Mouse (Mus musculus): ENCODE data around the gene Plxna1.

Gene Plxna1

DNA sequence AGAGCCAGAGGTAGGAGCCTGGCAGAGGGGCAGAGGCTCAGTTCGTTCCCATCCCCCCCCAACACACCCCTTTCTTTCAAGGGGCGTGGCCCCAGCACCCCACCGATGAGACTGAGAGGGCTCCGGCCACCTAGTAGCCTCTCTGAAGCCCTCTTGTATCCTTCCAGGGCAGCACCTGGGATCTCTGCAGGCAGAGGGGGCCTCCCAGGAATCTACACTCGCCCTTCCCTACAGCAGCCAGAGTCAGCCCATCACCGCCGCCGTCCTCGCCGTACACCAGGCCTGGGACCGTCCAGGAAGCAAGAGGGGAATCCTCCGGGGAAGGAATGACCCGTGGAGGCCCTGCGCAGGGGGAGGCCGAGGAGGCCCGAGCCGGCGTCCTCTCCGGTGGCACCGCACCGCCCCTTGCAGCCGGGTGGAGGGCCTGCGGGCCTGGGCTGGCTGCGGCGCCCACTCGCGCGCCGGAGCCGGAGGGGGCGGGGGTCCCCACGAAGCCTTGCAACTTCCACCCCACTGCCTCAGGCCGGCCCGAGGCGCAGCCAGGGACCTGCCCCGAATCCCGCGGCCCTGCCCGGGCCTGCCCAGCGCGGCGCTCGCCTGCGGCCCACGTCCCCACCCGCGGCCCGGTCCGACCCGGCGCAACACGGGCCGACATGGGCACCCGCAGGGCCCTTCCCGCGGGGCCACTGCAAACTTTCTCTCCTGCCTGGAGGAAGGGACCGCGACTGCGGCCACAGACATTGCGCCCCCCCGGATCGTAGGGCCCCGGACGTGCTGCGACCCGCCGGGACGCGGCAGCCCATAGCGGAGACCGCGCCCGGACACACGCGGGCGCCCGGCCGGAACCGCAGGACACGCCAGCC is 771 bp downstream of the Plxna1 start:
- peak; percentile 50 for DNase-seq (ENCODE audit: low spot score)

DNA sequence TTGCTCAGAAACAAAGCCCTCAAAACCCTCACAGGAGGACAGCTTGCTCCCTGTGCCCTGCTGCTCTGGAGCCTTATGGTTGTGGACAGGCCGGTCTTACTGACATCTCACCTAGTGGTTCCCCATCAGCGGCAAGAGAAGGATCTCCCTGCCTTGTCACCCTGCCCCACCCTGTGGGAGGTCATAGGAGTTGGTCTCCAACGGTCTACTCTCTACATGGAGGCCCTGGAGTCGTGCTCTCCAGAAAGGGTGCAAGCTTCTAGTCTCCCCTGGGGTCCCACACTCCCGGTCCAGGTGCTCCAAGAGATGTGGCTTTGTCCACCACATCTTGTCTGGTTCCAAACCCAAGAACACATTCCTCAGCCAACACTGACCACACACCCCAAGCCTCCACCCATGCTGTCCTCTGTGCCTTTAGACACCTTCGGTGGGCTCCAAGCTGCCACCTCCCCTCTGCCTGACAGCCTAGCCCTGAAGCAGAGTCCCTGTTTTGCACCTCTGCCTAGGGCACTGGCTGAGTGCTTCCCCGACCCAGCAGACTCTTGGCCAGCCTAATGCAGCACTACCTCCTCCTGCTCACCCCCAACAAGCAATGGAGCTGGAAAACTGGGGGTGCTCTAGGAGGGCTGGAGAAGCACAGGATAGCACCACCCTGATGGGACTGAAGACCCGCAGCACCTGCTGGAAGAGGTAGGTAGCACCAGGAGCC is 1.6 kb downstream of the Plxna1 start:
- no peak for DNase-seq (ENCODE audit: low spot score)

DNA sequence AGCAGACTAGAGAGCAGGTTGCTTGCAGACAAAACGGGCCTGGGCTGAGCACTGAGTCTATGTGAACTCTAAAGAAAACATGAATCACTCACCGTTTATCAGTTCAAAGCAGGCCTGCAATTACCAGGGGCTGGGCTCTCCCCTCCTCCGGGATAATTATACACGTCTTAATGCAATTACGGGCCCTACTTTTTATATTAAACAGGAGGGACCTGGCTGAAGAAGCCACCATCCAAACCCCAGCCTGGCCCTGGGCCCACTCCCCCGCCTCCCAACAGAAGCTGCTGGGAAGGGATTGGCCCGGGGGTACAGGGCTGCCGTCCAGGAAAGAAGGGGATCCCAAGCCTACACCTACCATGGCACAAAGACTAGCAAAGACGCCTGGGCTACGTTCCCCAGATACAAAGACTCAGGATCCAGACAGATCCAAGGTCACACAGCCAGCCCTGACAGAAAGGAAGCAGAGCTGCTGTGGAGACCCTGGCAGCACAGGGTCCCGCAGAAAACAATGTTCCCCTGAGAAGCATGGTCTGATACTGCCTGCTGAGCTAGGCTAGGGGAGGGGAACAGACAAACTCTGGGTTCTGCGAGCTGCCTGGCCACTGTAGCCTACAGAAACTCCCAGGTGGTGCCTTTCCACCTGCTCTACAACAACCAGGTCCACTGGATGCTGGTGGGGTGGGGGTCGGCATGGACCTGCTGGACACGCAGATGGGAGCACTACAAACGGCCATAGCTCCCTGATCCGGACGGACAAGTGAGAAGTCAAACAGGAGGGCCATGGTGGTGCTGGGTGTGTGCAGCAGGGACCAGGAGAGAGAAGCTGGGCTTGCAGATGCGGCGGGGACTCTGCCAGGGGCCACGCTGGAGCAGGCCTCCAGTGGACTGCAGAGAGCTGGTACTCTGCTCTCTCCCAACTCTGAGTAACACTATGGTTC is 2.4 kb downstream of the Plxna1 start:
- DNase-seq (ENCODE audit: low spot score): no peak

DNA sequence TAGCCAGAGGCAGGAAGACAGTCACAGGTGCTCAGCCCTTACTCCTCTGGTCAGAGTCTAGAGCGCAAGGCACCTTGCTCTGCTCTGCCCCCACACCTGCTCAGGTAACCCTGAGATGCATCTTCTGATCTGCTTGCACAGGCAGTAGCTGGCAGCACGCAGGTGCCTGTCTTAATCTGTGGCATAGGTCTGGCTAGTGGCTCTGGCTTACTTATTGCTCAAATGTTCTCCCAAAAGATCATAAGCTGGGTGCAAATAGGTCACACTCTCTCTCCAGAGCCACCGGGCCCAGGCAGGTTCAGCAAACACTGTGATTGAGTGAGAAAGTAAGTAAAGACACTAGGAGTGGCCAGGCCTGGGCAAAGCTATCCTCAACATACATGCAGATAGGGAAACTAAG is 3.2 kb downstream of the Plxna1 start:
- DNase-seq (ENCODE audit: low spot score): no peak

DNA sequence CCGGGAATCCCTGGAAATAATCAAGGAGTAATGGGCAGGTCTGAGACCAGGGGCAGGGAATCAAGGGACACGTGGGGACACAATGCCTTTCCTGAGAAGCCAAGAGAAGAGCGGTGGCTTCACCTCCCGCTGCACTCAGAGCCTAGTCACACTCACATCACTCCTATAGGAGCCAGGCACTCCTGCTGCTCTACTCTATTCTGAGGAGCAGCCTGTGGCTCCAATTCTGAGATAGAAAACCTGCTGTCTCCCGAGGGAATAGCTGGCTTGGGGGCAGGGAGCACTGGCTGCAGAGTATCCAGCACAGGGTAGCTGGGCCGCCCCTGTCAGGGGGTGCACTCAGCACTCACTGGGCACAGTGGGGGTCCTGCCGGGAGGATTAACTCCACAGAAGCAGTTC is 6.8 kb downstream of the Plxna1 start:
- no peak for DNase-seq (ENCODE audit: low spot score)

DNA sequence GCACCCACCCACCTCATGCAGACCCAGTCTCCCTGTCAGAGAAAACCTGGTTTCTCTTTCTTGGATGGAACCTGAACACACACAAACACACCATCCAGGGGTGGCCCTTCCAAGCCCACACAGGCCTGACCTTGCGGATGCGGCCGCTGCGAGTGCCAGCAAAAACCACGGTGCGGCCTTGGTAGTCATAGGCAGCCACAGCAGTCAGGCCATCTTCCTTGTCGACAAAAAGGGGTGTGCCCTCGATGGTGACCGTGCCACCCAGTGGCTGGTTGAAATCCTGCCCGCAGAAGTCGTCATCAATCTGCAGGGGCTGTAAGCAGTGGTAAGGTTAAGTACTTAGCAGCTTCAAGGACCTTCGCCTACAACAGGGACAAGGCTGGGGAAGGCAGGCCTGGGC is 7.7 kb downstream of the Plxna1 start:
- no peak for DNase-seq (ENCODE audit: low spot score)

DNA sequence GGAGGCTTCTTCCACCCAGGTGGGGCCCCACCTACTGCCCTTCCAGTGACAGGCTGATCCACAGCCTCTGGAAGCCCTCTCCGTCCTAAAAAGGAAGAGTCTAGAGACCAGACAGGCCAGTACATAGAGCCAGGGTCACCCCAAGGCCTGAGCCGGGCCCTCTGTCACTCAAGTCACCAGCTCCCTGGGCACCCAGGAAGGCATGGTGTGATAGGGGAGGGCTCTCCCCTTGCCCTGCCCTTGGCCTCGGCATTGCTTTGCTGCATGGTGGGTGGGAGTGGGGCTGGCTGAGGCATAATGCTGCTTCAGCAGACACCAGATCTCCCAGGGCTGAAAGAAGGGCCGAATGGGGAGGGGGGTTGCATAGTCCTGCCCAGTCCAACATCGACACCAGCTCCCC is 8.3 kb downstream of the Plxna1 start:
- no peak for DNase-seq (ENCODE audit: low spot score)

DNA sequence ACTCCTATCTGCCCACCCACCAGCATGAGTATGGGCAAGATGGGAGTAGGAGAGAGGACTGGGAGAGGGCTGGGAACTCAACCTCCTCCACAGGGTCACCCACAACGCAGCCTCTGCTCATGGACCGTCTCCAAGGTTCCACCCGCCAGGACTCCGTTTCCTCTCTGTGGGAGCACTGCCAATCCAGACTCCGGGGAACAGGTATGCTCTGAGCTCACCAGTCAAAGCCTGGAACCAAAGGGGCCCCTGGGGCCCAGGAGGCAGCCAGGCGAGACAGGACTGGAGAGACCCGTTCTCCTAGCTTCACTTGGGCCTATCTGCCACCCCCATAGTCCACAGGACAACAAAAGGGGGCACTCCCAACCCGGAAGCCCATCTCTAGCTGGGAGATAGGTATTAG is 9.3 kb downstream of the Plxna1 start:
- DNase-seq (ENCODE audit: low spot score): no peak

DNA sequence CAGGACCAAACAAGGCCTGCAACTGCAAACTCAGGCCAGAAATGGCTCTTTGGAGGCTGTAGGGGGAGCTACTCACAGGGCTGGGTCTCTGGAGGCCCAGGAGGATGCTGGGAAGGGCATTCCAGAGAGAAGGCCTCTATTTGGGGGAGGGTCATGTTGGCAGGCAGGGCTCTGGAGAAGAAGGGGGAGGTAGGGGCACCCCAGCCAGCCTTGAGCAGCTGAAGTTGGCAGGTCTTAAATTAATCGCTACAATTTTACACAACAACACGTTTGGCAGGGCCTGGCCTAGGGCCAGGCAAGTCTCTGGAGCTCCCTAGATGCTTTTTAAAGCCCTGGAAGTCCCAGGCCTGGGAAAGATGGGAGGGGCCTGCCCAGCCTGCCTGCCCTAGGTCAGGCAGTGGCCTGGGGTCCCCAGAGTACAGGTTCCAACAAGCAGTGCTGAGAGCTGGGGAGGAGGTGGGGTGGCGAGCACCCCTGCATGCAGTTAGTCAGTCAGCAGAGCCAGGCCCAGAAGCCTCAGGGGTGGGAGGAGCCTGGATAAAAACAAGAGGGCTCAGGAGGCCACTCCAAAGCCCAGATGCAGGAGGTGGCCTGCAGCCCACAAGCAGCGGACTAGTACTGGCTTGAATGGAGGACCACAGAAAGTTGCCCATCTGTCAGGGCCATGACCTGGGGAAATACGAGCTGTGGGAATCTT is 10.8 kb downstream of the Plxna1 start:
- peak; percentile 53 for DNase-seq (ENCODE audit: low spot score)

DNA sequence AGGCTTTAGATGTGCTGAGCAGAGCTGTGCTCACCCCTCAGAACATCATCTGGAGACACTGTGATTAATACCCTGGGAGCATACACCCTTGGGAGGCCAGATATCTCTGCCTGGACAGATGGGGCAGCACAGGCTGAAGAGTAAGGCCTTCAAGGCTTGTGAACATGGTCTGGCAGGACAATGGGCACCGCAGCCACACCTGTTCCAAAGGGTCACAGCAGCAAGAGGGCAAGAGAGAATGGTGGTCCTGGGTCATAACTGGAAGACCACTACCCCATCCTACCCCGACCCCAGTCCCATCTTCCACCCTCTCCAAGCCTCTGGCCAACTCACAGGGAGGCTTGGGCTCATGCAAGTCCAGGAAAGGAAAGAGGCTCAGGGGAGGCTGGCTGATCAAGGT is 11.9 kb downstream of the Plxna1 start:
- DNase-seq (ENCODE audit: low spot score): no peak

DNA sequence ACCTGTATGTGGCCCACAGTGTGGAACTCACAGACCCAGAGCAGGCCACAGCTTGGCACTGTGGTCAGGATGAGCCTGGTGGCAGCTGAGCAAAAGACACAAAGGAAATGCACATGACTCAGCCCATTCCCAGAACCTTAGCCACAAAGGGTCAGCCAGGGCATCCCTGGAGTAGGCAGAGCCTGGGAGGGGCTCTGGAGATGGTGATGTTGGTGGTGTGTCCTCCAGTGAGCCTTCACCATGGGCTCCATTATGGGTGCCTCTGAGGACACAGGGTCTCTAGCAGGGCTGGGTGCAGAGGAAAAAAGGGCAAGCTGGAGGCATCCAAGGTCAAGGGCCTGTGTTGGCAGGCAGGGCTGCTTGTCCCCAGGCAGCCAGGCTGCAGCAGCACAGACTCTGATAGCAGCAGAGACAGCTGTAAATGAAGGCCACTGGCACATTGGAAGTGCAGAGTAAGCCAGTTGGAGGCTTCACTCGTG is 12.3 kb downstream of the Plxna1 start:
- DNase-seq (ENCODE audit: low spot score): no peak

DNA sequence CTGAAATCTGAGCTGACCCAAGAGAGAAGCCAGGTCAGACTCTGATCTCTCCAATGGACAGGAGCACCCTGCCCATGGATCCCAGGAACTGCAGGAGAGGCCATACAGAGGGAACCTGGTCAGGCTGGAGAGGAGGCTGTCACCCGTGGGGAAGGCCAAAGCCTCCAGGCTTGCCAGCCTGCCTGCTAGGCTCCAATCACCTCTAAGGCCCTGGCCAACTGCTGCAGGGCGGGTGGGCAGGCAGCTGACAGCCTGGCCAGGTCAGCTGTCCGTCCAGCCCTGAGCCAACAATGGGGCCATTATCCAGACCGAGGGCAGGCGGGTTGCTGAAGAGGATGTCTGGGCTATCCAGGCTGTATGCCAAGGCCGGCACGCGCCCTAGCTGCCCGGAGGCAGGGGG is 14.1 kb downstream of the Plxna1 start:
- no peak for DNase-seq (ENCODE audit: low spot score)

DNA sequence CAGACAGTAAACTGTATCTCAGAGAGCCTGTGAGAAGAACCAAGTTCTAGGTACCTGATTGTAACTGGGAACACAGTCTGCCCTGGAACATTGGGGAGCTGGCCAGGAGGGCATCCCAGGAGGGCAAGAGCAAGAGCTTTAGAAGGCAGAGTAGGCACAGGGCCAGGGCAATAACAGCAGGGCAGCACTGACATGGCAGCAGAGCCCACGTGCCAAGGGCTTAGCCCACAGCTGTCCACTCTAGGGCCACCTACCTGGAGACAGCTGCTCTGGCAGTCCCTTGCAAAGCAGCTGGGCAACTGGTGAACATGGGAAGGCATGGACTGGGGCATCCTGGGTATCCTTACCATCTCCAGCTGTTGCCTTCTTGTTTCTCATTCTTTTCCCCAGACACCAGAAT is 14.6 kb downstream of the Plxna1 start:
- no peak for DNase-seq (ENCODE audit: low spot score)

DNA sequence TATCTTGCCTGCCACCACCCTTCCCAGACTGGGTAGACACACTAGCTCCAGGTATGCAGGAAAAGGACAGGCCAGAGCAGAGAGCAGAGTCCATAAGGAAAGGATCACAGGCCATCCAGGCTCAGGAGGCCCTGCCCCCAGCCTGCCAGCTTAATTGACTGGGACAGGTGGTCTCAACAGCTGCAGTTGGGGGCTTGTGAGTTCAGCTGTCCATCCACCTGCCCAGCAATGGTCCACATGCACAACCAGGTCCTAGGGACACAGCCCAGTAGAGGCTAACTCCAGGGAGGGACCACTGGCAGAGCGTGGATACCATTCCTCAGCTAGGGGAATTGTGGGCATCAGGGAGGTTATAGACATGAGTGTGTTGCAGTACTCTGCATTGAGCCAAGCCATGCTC is 16.6 kb downstream of the Plxna1 start:
- DNase-seq (ENCODE audit: low spot score): no peak

DNA sequence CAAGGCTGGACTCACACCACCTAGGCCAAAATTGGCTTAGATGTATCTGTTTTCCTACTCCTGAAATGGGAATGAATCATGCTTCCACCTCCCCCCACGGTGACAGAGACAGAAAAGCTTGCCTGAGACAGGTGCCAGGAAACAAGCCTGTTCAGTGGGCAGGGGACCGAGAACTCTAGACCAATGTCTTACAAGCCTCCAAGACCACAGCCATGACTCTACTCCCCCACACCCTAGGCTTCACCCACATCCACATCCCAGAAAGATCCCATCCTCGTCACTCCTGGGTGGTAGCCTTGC is 17.0 kb downstream of the Plxna1 start:
- DNase-seq (ENCODE audit: low spot score): no peak

DNA sequence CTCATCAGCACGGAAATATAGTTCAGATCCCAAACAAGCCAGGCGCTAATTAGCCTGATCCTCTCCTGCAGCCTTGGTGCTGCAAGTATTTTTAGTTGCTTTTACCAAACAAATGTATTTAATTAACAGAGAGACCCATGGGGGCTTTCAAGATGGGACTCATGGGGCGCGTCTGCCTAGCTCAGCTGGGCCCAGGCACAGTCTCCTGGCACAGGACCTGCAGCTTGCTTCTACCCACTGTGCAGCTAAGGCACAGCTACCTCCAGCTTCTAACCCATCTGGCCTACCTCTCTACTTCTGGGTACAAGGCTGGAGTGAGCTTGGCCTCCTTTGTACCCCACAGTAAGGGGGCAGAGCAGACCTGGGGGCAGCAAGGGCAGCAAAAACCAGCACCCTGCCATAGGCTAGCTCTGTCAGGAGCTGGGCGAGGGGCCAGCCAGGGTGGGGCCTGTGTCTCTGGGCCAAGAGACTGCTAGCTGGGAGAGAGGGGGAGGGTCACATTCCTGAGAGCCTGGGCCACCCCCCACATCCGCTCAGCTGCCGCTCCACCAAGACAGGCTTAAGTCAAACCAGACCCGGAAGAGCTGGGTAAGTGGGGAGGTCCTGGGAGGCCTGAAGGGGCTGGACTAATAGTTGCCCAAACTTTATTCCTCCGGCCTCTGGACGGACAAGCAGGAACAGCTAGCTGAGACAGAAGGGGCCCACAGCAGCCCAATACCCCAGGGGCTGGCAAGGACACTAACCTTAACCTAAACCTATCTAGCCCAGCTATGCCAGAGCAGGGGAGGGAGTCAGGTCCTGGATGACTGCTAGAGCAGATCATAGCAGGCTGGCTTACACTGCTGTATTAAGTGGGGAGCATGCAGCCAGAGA is 17.6 kb downstream of the Plxna1 start:
- DNase-seq (ENCODE audit: low spot score): peak; percentile 49

DNA sequence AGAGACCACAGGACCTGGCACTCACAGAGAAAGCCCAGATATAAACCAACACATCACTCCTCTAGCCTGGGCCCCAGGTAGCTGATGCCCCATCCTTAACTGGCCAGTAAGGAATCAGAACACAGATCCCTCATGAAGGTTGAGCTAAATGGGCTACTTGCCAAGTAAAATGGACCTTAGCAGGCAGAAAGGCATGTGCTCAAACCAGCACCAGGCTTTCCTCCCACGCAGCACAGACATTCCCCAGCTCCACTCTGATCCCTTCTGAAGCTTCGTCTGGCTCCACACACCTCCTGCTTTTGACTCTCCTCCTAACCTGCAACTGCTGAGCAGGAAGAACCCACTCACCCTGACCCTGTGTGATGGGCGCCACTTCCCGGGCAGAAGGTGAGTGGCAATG is 20.4 kb downstream of the Plxna1 start:
- no peak for DNase-seq (ENCODE audit: low spot score)

DNA sequence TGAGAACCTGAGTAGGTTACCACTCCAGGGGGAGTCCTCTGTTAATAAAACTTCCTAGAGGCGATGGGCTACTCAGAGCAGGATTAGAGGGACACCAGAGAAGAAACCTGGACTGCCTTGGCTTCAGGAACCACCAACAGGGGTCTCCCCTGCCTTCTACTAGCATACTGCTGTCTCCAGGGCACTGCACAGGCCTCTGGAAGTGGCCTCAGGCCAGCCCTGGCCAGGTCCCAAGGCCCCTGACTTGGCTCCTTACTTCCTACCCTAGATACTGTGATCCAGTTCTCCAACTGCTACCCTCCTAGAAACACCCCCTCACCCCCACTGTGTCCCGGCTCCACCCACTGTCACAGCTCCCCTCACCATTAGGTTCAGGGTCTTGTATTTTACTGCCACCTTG is 23.0 kb downstream of the Plxna1 start:
- DNase-seq (ENCODE audit: low spot score): no peak

DNA sequence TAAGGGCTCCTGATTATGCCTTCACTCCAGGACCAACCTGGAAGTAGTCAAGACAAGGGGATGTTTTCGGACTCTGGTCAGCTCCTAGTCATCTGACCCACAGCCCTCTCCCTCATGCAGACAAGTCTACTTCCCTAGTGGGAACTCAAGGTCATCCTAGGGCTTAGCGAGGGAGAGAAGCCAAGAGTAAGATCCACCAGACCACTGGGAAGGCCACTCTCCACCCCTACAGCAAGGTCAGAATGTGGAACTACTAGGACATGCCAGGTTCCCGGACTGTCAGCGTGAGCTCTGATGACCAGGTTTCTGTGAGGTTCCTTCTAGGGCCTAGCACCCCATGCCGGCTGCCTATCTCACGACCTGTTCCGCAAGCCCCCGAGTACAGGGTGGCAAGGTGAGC is 23.7 kb downstream of the Plxna1 start:
- no peak for DNase-seq (ENCODE audit: low spot score)

DNA sequence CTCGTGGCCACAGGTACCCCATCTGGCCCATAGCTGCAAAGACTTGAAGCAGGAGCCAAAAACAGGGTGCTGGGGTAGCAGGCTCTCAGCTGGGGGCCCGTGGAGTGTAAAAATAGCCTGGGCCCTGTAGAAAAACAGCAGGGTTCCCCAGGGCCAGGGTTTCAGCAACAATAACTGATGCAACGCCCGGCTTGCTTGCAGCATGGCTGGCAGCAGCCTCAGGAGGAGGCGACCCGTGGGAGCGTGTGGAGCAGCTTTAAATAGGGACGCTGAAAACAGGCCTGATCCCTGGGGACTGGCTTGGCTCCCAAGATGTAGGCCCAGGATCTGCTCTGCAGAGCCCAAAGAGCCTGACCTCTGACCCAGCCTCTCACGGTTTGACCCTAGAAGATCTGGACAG is 24.8 kb downstream of the Plxna1 start:
- DNase-seq (ENCODE audit: low spot score): no peak

Data from retina, embryonic 14.5 days (tissue).